Mouse (Mus musculus): ENCODE data around the gene Prss16. TPM values are rescaled to one million over a fixed set of nuclear protein-coding genes. Genes with fewer than 3 reads are reported as not detected.

Prss16 gene
- total RNA-seq, 1 experiment from 2014 or later: 0.74 TPM

GRCm38 (mm10) chr13:21974221-21974725 is 35.3 kb downstream of the Prss16 start:
- peak; percentile 94 for DNase-seq

GRCm38 (mm10) chr13:21971641-21972040 is 37.9 kb downstream of the Prss16 start:
- DNase-seq: no peak

DNA sequence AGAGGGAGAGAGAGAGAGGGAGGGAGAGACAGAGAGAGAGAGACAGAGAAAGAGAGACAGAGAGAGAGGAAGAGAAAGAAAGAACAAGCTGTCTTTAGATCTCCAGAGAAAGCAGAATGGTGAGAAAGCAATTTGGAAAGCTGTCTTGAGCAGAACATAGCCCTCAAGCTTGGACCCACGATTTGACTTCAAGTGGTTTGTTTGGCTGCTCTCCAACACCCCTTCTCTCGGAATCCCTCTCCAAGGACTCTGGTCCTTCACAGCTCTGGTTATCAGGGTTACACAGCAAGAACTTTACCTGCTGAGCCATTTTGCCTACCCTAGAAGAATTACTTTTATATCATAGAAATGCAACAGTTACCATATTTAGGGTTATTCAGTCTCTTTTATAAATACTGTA is 39.7 kb downstream of the Prss16 start:
- no peak for DNase-seq

- no peak for DNase-seq
These were observed 40.3 kb downstream of the Prss16 start for GRCm38 (mm10) chr13:21969269-21969668.

Small RNAs within 50 kb of the gene (microRNA-seq; reads per million reads assigned to microRNA genes)
- gene Gm44390: 0 to 0.43 reads per million in 2 experiments
- gene Gm44486: 0 reads per million in 2 experiments

Other genes with a start within 250 kb of the Prss16 start
- gene Hist1h1b, start 229.1 kb downstream of the Prss16 start, total RNA-seq (2021): 129 and 152 TPM in 2 replicates
- 215 and 253 TPM in 2 replicates for gene Hist1h3i, start 226.4 kb downstream of the Prss16 start, total RNA-seq (2021)
- gene Hist1h2an, start 222.5 kb downstream of the Prss16 start, total RNA-seq (2021): 38.5 and 43.6 TPM in 2 replicates
- 68.9 and 94.7 TPM in 2 replicates for gene Hist1h2bp, start 222.3 kb downstream of the Prss16 start, total RNA-seq (2021)
- gene Hist1h2bq, start 199.5 kb downstream of the Prss16 start, total RNA-seq (2021): 128 and 131 TPM in 2 replicates
- not detected in 2 replicates for gene Hist1h2ao, start 199.3 kb downstream of the Prss16 start, total RNA-seq (2021)
- 417 and 512 TPM in 2 replicates for gene Hist1h4m, start 198.0 kb downstream of the Prss16 start, total RNA-seq (2021)
- 37.8 and 56.1 TPM in 2 replicates for gene Hist1h4n, start 177.5 kb downstream of the Prss16 start, total RNA-seq (2021)
- gene Hist1h2ap, start 176.2 kb downstream of the Prss16 start, total RNA-seq (2021): 319 and 352 TPM in 2 replicates
- gene Hist1h2br, start 176.0 kb downstream of the Prss16 start, total RNA-seq (2021): 132 and 133 TPM in 2 replicates
- 1.3 and 1.7 TPM in 2 replicates for gene Zfp184, start 64.6 kb downstream of the Prss16 start, total RNA-seq (2021)
- gene Pom121l2, start 28.5 kb downstream of the Prss16 start, total RNA-seq (2021): not detected in 2 replicates
- gene Hist1h2ah, start 25.8 kb upstream of the Prss16 start, total RNA-seq (2021): 203 and 342 TPM in 2 replicates
- gene Hist1h2bk, start 26.1 kb upstream of the Prss16 start, total RNA-seq (2021): 207 and 301 TPM in 2 replicates
- 104 and 144 TPM in 2 replicates for gene Hist1h4i, start 31.6 kb upstream of the Prss16 start, total RNA-seq (2021)
- gene Hist1h2ag, start 33.2 kb upstream of the Prss16 start, total RNA-seq (2021): 114 and 174 TPM in 2 replicates
- 118 and 165 TPM in 2 replicates for gene Hist1h2bj, start 33.5 kb upstream of the Prss16 start, total RNA-seq (2021)
- not detected in 2 replicates for gene Vmn1r188, start 74.7 kb upstream of the Prss16 start, total RNA-seq (2021)
- not detected in 2 replicates for gene Vmn1r189, start 96.1 kb upstream of the Prss16 start, total RNA-seq (2021)
- gene Vmn1r191, start 174.2 kb upstream of the Prss16 start, total RNA-seq (2021): not detected in 2 replicates
- gene Vmn1r192, start 181.4 kb upstream of the Prss16 start, total RNA-seq (2021): not detected in 2 replicates
- not detected in 2 replicates for gene Vmn1r193, start 213.4 kb upstream of the Prss16 start, total RNA-seq (2021)
- not detected in 2 replicates for gene Vmn1r194, start 234.5 kb upstream of the Prss16 start, total RNA-seq (2021)

Measured in adrenal gland, postnatal 14 days (tissue).